Mouse (Mus musculus) lung, adult 2 months (tissue): ENCODE results near the gene Fcor.

Experiments
- CTCF ChIP-seq: fragments of 200-500 bp; IDR thresholded peaks from 2 replicates; pipeline ENCODE4 v1.5.1; 2011; ENCODE audit warnings: mild to moderate bottlenecking, low read length, control low read depth; ENCODE audit not compliant: insufficient read depth
- POLR2A ChIP-seq: fragments of 200-500 bp; IDR thresholded peaks from 2 replicates; pipeline ENCODE4 v1.6.1; 2011; ENCODE audit warnings: low read depth, mild to moderate bottlenecking, control low read depth, low read length, borderline replicate concordance; ENCODE audit errors: extremely low read depth

DNA sequence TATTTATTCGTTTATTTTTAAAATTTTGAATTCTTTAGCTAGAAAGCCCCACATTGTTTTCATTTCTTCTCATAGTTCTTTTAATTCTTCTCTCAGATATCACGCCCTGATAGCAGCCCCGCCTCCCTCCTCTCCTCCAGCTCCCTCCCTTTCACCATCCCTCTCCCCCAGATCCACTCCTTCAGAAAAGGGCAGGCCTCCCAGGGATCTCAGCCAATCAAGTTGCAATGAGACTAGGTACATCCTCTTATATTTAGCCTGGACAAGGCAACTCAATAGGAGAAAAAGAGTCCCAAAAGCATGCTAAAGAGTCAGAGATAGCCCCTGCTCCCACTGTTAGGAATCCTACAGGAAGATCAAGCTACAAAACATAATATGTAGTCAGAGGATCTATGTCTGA is 2.5 kb upstream of the Fcor start:
- TF ChIP-seq CTCF (no peak), POLR2A (no peak)
